Mouse (Mus musculus) bone marrow macrophage, adult 2 months (primary cell): ENCODE results near the gene B4galnt2.

Experiments
- CTCF ChIP-seq: IDR thresholded peaks from 2 replicates; pipeline ENCODE4 v1.5.1; 2012; ENCODE audit warnings: low read depth, mild to moderate bottlenecking, low read length, moderate library complexity
- POLR2A ChIP-seq: IDR thresholded peaks from 2 replicates; pipeline ENCODE4 v1.6.1; 2012; ENCODE audit warnings: mild to moderate bottlenecking, low read depth, low read length, borderline replicate concordance

DNA sequence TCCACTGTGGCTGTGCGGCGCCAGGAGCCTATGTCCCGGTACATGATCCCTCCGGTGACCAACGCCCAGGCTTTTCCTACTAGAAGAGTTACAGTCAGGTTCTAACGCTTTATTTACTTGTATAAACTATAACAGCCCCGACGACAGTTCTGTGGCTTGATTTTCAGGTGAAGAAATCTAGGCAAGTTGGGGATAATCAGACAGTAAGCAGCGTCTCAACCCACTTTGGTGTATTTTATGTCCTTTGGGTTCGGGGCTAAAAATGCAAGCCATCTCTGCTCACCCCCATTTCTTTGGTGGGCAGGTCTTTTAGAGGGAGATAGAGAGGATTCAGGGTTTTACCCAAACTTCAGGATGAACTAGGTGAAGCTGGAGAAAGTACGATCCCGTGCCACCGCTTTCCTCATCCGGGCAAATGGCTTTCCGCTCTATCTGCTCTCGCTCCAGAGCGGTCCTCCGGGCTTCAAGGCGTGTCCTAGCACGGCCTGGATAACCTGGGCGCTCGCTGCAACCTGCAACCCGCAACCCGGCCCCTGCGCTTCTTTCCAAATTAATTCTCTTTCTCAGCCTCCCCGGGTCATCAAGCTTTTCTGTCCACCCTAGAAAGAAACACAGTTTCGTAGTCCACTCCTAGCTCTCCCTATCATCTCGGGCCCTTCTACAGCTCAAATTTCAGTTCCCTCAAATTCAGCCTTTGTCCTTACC lies 467 bp upstream of the B4galnt2 start:
- TF ChIP-seq POLR2A (no peak), CTCF (no peak)
